Mouse (Mus musculus) frontal cortex, adult 2 months (tissue): Measurements from ENCODE around the gene Gprc5b. TPM values are rescaled to one million over a fixed set of nuclear protein-coding genes. Genes with fewer than 3 reads are reported as not detected.

Experiments used
- polyA plus RNA-seq: library from polyadenylated mRNA; depleted of rRNA; stranded (reverse); fragments of >200 nt; gene quantifications from 2 replicates; pipeline ENCODE4 v1.2.3, GENCODE M21; 2012; rRNA removed

Gprc5b gene
- polyA plus RNA-seq, 1 experiment = 194 TPM

Other genes starting within 250 kb of the Gprc5b start
- 9.1 and 10.0 TPM in 2 replicates for gene Iqck, start 139.5 kb downstream of the Gprc5b start, polyA plus RNA-seq
- 17.5 and 17.8 TPM in 2 replicates for gene Knop1, start 139.0 kb downstream of the Gprc5b start, polyA plus RNA-seq
- 1.6 and 2.2 TPM in 2 replicates for gene Gpr139, start 189.4 kb upstream of the Gprc5b start, polyA plus RNA-seq